Mouse (Mus musculus): ENCODE measurements around the gene Calm5. TPM values are rescaled to one million over a fixed set of nuclear protein-coding genes. Genes with fewer than 3 reads are reported as not detected.
A peak's percentile ranks its signal among the peaks of the same experiment; 100 is the strongest.
"Not testable (repeated sequence)": the region's sequence is repeated elsewhere in the genome, so short reads cannot be mapped to it uniquely, and the experiment has no call there.

Gene Calm5
- total RNA-seq, 2 experiments from 2014 or later = not detected

GRCm38 (mm10) chr13:3865648-3866354 is 11.8 kb downstream of the Calm5 start:
- DNase-seq (ENCODE audit: low spot score in 2 of 2) = no peak

GRCm38 (mm10) chr13:3866355-3867052 is 12.5 kb downstream of the Calm5 start:
- no peak for DNase-seq (ENCODE audit: low spot score in 2 of 2)

- no peak for DNase-seq (ENCODE audit: low spot score in 2 of 2)
These were observed 13.2 kb downstream of the Calm5 start for GRCm38 (mm10) chr13:3867158-3867557.

- DNase-seq (ENCODE audit: low spot score in 2 of 2) = no peak
These were observed 15.9 kb downstream of the Calm5 start for GRCm38 (mm10) chr13:3869901-3870300.

- DNase-seq (ENCODE audit: low spot score in 2 of 2) = no peak
These were observed 18.9 kb downstream of the Calm5 start for GRCm38 (mm10) chr13:3872832-3873231.

GRCm38 (mm10) chr13:3876448-3876847 is 22.5 kb downstream of the Calm5 start:
- peak; percentile 25 to 40 for DNase-seq (ENCODE audit: low spot score in 2 of 2)

GRCm38 (mm10) chr13:3877185-3877584 is 23.2 kb downstream of the Calm5 start:
- DNase-seq (ENCODE audit: low spot score in 2 of 2) = no peak

- no peak for DNase-seq (ENCODE audit: low spot score in 2 of 2)
These were observed 23.8 kb downstream of the Calm5 start for GRCm38 (mm10) chr13:3877679-3878220.

- no peak for DNase-seq (ENCODE audit: low spot score in 2 of 2)
These were observed 32.7 kb downstream of the Calm5 start for GRCm38 (mm10) chr13:3886663-3887062.

GRCm38 (mm10) chr13:3889111-3889510 is 35.1 kb downstream of the Calm5 start:
- DNase-seq (ENCODE audit: low spot score in 2 of 2) = no peak

GRCm38 (mm10) chr13:3890061-3890460 is 36.1 kb downstream of the Calm5 start:
- no peak for DNase-seq (ENCODE audit: low spot score in 2 of 2)

- no peak for DNase-seq (ENCODE audit: low spot score in 2 of 2)
These were observed 37.6 kb downstream of the Calm5 start for GRCm38 (mm10) chr13:3891479-3892087.

- DNase-seq (ENCODE audit: low spot score in 2 of 2) = no peak
These were observed 38.6 kb downstream of the Calm5 start for GRCm38 (mm10) chr13:3892601-3893000.

GRCm38 (mm10) chr13:3893126-3893734 is 39.3 kb downstream of the Calm5 start:
- DNase-seq (ENCODE audit: low spot score in 2 of 2) = peak; percentile 67 to 76

GRCm38 (mm10) chr13:3894549-3894948 is 40.6 kb downstream of the Calm5 start:
- no peak for DNase-seq (ENCODE audit: low spot score in 2 of 2)

- no peak for DNase-seq (ENCODE audit: low spot score in 2 of 2)
These were observed 41.5 kb downstream of the Calm5 start for GRCm38 (mm10) chr13:3895397-3895980.

GRCm38 (mm10) chr13:3896032-3896431 is 42.1 kb downstream of the Calm5 start:
- DNase-seq (ENCODE audit: low spot score in 2 of 2) = no peak

GRCm38 (mm10) chr13:3896913-3897312 is 42.9 kb downstream of the Calm5 start:
- peak; percentile 72 to 78 for DNase-seq (ENCODE audit: low spot score in 2 of 2)

- not testable (repeated sequence) for DNase-seq (ENCODE audit: low spot score in 2 of 2)
These were observed 44.2 kb downstream of the Calm5 start for GRCm38 (mm10) chr13:3898202-3898601.

- DNase-seq (ENCODE audit: low spot score in 2 of 2) = no peak
These were observed 45.3 kb downstream of the Calm5 start for GRCm38 (mm10) chr13:3899301-3899700.

Data from layer of hippocampus, postnatal 10 days (tissue).